Mouse (Mus musculus) C2C12 (cell line): ENCODE measurements at regions not wholly inside any gene's neighbourhood (a gene's known extent, or its start where the extent isn't known, plus 50 kb on each side); places are given as distances from the start of the nearest gene placed in this dataset.

Experiments used
- H3K27me3 ChIP-seq: one replicate; pipeline ENCODE4 v1.6.1; 2011; ENCODE audit not compliant: control insufficient read depth, insufficient read depth, insufficient read length
- H3K36me3 ChIP-seq: one replicate; pipeline ENCODE4 v1.6.1; 2011; ENCODE audit not compliant: control insufficient read depth, insufficient read depth
- H3K4me3 ChIP-seq: one replicate; pipeline ENCODE4 v1.5.1; 2011; ENCODE audit warnings: mild to moderate bottlenecking, control low read depth; ENCODE audit not compliant: poor library complexity, insufficient read depth, severe bottlenecking
- H3K79me2 ChIP-seq: one replicate; pipeline ENCODE4 v1.6.1; 2011; ENCODE audit not compliant: control insufficient read depth, insufficient read depth
- H3K79me3 ChIP-seq: one replicate; pipeline ENCODE4 v1.6.1; 2011; ENCODE audit warnings: low read depth, control low read depth
- H3ac ChIP-seq: one replicate; pipeline ENCODE3; 2011; ENCODE audit warnings: low read depth; ENCODE audit not compliant: control insufficient read depth, insufficient read length
- CEBPB ChIP-seq: IDR thresholded peaks from one replicate; pipeline ENCODE4 v1.6.1; 2011; ENCODE audit warnings: low read depth, mild to moderate bottlenecking, control low read depth, moderate library complexity
- CTCF ChIP-seq: IDR thresholded peaks from one replicate; pipeline ENCODE4 v1.5.1; 2011; ENCODE audit not compliant: control insufficient read depth, insufficient read depth, insufficient read length
- FOSL1 ChIP-seq: IDR thresholded peaks from one replicate; pipeline ENCODE4 v1.8.0; 2011; ENCODE audit warnings: mild to moderate bottlenecking, low read length; ENCODE audit not compliant: poor library complexity, insufficient read depth, severe bottlenecking
- MAX ChIP-seq: IDR thresholded peaks from one replicate; pipeline ENCODE4 v1.6.1; 2011; ENCODE audit warnings: mild to moderate bottlenecking, control low read depth
- MYOD1 ChIP-seq: IDR thresholded peaks from one replicate; pipeline ENCODE4 v1.6.1; 2011; ENCODE audit warnings: low read depth; ENCODE audit not compliant: control insufficient read depth, insufficient read length
- MYOG ChIP-seq: IDR thresholded peaks from one replicate; pipeline ENCODE4 v1.6.1; 2011; ENCODE audit not compliant: control insufficient read depth, insufficient read length; ENCODE audit errors: extremely low read depth
- USF1 ChIP-seq: IDR thresholded peaks from one replicate; pipeline ENCODE4 v1.6.1; 2011; ENCODE audit warnings: low read depth, mild to moderate bottlenecking, control low read depth, moderate library complexity

DNA sequence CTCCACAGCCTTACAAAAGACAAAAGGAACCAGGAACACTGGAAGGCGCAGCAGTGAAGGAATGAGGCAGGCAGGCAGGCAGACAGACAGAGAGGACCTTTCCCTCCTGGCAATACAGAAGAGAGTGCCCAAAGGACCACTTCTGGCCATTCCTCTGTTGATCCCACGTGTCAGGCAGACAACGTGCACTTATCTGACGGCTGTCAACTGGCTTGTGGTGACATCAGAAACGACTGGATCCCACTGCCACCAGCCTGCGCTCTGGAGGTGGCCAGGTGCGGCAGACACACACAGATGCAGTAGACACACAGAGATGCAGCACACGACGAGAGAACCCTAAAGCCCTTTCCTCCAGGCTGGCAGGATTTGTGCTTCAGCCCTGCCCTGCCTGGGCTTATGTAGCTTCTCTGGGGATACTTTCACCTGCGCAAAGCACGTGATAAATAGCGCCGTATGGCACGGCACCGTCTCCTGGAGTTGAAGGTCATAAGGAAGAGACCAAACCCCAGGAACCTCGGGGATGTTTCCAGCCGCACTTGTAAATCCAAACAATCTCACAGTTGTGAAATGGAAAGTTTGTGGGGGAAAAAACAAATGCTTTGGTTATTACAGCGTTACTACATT is 116.6 kb downstream of the Lmo4 start:
- Histone ChIP-seq H3K36me3 (no peaks in the 10 kb centered on the region), H3K79me3 (no peaks in the 10 kb centered on the region), H3ac (no peak overlapping the region), H3K79me2 (no peaks in the 10 kb centered on the region), H3K4me3 (no peak overlapping the region), H3K27me3 (no peaks in the 10 kb centered on the region)
- TF ChIP-seq CTCF: no peak

DNA sequence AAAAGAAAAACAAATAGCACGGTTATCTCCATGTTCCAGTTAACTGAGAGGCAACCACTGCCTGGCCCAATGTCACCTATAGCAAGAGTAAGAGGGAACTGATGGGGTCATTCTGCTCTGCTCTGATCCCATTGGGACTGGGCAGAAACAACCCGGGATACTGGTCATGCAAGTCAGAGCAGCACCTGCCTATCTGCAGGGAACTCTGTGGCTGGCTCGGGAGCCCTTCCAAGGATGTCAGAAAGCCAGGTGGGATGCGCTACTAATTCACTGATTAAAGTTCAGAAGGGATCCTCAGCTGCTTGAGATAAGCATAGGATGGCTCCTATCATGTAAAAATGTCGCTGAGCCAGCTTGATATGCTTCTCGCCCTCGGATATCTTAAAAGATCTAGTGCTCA is 117.2 kb downstream of the Lmo4 start:
- no peak overlapping the region for H3ac ChIP-seq
- H3K27me3 ChIP-seq: no peaks in the 10 kb centered on the region
- H3K79me2 ChIP-seq: no peaks in the 10 kb centered on the region
- H3K4me3 ChIP-seq: no peak overlapping the region
- H3K79me3 ChIP-seq: no peaks in the 10 kb centered on the region
- no peaks in the 10 kb centered on the region for H3K36me3 ChIP-seq
- TF ChIP-seq MAX: no peak
- no peak for TF ChIP-seq FOSL1
- TF ChIP-seq USF1: no peak
- TF ChIP-seq MYOG: no peak
- no peak for TF ChIP-seq CEBPB
- TF ChIP-seq MYOD1: no peak

GRCm38 (mm10) chr3:144086176-144086575 is 118.8 kb downstream of the Lmo4 start:
- no peaks in the 10 kb centered on the region for H3K27me3 ChIP-seq
- H3K36me3 ChIP-seq: no peaks in the 10 kb centered on the region
- H3K4me3 ChIP-seq: no peak overlapping the region
- H3ac ChIP-seq: no peak overlapping the region
- no peaks in the 10 kb centered on the region for H3K79me2 ChIP-seq
- no peak for TF ChIP-seq MYOD1
- no peak for TF ChIP-seq USF1
- TF ChIP-seq MYOG: no peak
- TF ChIP-seq CEBPB: no peak
- H3K79me3 ChIP-seq: no peaks in the 10 kb centered on the region

GRCm38 (mm10) chr3:144079960-144080359 is 125.1 kb downstream of the Lmo4 start:
- H3K36me3 ChIP-seq: no peaks in the 10 kb centered on the region
- no peaks in the 10 kb centered on the region for H3K79me3 ChIP-seq
- no peak for TF ChIP-seq USF1
- TF ChIP-seq CEBPB: no peak
- TF ChIP-seq MYOG: no peak
- TF ChIP-seq FOSL1: no peak
- no peak for TF ChIP-seq MYOD1
- TF ChIP-seq MAX: no peak
- TF ChIP-seq CTCF: no peak
- H3K79me2 ChIP-seq: no peaks in the 10 kb centered on the region
- no peak overlapping the region for H3K4me3 ChIP-seq
- no peak overlapping the region for H3ac ChIP-seq
- no peaks in the 10 kb centered on the region for H3K27me3 ChIP-seq

- Histone ChIP-seq H3K79me2 (no peaks in the 10 kb centered on the region), H3ac (no peak overlapping the region), H3K79me3 (no peaks in the 10 kb centered on the region), H3K27me3 (no peaks in the 10 kb centered on the region), H3K4me3 (no peak overlapping the region), H3K36me3 (no peaks in the 10 kb centered on the region)
- no peak for TF ChIP-seq CTCF
- no peak for TF ChIP-seq MYOG
- peak; percentile 13 for TF ChIP-seq USF1
Observed at GRCm38 (mm10) chr3:144078198-144078935, 126.7 kb downstream of the Lmo4 start.

DNA sequence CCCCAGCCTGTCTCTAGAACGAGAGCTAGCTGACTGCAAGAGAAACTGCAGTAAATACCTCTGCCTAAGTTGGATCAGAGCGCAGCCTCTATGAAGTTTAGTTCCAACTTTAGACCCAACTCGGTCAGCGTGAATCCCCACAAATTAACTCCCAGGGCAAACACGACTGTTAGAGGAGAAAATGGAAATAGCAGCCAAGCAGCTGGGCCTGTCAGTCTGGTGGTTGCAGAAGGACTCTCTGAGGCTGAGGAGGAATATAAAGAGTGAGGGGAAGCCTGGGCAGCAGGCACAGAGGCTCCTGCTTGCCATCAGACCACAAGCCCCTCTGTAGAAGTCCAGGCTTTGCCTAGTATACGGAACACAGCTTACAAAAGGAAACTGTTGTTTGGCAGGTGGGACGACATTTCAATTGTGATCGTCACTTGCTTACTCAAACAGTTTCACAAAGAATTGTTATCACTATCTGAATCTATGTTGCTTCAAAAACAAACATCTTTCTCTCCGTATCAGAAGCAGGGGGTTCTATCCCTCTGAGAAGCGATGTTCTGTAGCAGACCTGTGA is 135.0 kb downstream of the Lmo4 start:
- Histone ChIP-seq H3K27me3 (no peaks in the 10 kb centered on the region), H3K36me3 (no peaks in the 10 kb centered on the region), H3K79me2 (no peaks in the 10 kb centered on the region), H3K4me3 (no peak overlapping the region), H3K79me3 (no peaks in the 10 kb centered on the region), H3ac (no peak overlapping the region)
- no peak for TF ChIP-seq MAX
- no peak for TF ChIP-seq USF1
- no peak for TF ChIP-seq FOSL1
- no peak for TF ChIP-seq CEBPB
- no peak for TF ChIP-seq MYOG
- TF ChIP-seq MYOD1: no peak
- no peak for TF ChIP-seq CTCF
